Comparison of ENCODE assay signal across 13 mouse cellular contexts in genomic region chr13:54238585-54239323, GRCm38 (mm10). TPM values are rescaled to one million over a fixed set of nuclear protein-coding genes. Genes with fewer than 3 reads are reported as not detected.
DNase-seq lines count a peak whose midpoint lies in the region; ATAC-seq lines count a peak whose summit lies in the region.
"Had no signal": no experiment of that assay in that cellular context is flagged by ENCODE, and none has a peak within 500 bp of the region (broad histone marks: within the 10 kb centered on the region; RNA-seq: fewer than 3 reads in every experiment).

No protein-coding gene starts in this region.

- peak; percentile 39; the same call in 1 of the 2 replicates for ATAC-seq in embryonic facial prominence, embryonic 15.5 days (ENCODE audit: insufficient number of reproducible peaks, low FRiP score, low TSS enrichment, low read depth)
- ATAC-seq: activated CD4-positive, CD25-positive, alpha-beta regulatory T cell, adult 4 months had no signal

- H3K27ac ChIP-seq in embryonic facial prominence, embryonic 15.5 days (replicated peaks), result no peak overlapping the region
- H3K27ac ChIP-seq: embryonic facial prominence, embryonic 13.5 days; hindbrain, embryonic 15.5 days; liver, embryonic 13.5 days had no signal

- no peaks in the 10 kb centered on the region for H3K9me3 ChIP-seq in embryonic facial prominence, embryonic 15.5 days (replicated peaks)
- H3K9me3 ChIP-seq: embryonic facial prominence, embryonic 13.5 days; hindbrain, embryonic 15.5 days; liver, embryonic 13.5 days had no signal

- H3K4me1 ChIP-seq in embryonic facial prominence, embryonic 15.5 days, result peaks cover 5% of the 10 kb centered on the region; the same call in 1 of the 2 replicates
- H3K4me1 ChIP-seq: liver, embryonic 13.5 days had no signal

- no peaks in the 10 kb centered on the region for H3K36me3 ChIP-seq in embryonic facial prominence, embryonic 15.5 days
- H3K36me3 ChIP-seq: embryonic facial prominence, embryonic 13.5 days; hindbrain, embryonic 15.5 days; liver, embryonic 13.5 days had no signal

- H3K9ac ChIP-seq in embryonic facial prominence, embryonic 15.5 days, result no peak overlapping the region
- H3K9ac ChIP-seq: embryonic facial prominence, embryonic 13.5 days; hindbrain, embryonic 15.5 days; liver, embryonic 13.5 days had no signal

- DNase-seq in heart, adult 11 months, result peak; percentile 94
- no peak for DNase-seq in heart, postnatal 36 days
- DNase-seq in lung, postnatal 10 days, result peak; percentile 15
- DNase-seq in lung, postnatal 36 days, result no peak
- peak; percentile 11 to 41 for DNase-seq in kidney, postnatal 25 days
- DNase-seq in spleen, postnatal 4 days (ENCODE audit: low spot score in 2 of 2), result no peak
- no peak for DNase-seq in spleen, adult 18-20 months
- DNase-seq: cerebellum, adult 2 months; liver, embryonic 13.5 days had no signal

- 40% methylated on average over 14 of the region's 14 CpGs for WGBS in embryonic facial prominence, embryonic 15.5 days

- peaks cover 14% of the 10 kb centered on the region; the same call in 1 of the 2 replicates for H3K27me3 ChIP-seq in embryonic facial prominence, embryonic 15.5 days
- H3K27me3 ChIP-seq: hindbrain, embryonic 15.5 days; liver, embryonic 13.5 days had no signal

- intact Hi-C loops in heart, postnatal 36 days (cut with DNase I), result no loop called here

- no peak overlapping the region for H3K4me3 ChIP-seq in embryonic facial prominence, embryonic 15.5 days (replicated peaks)
- H3K4me3 ChIP-seq: embryonic facial prominence, embryonic 13.5 days; hindbrain, embryonic 15.5 days; liver, embryonic 13.5 days had no signal

- no peak overlapping the region for H3K4me2 ChIP-seq in embryonic facial prominence, embryonic 15.5 days (replicated peaks)
- H3K4me2 ChIP-seq: embryonic facial prominence, embryonic 13.5 days; hindbrain, embryonic 15.5 days; liver, embryonic 13.5 days had no signal

RNA-seq across cellular contexts. Expression of gene Hrh2, which starts 46.8 kb away (rescaled TPM):
- under 1 TPM; 0.39 to 0.43 TPM for total RNA-seq in heart, postnatal 36 days (2021)
- 0.09 and 0.12 TPM in 2 replicates for polyA plus RNA-seq in embryonic facial prominence, embryonic 15.5 days (2015; fragmentation: Nextera tagmentation; extraction: Ambion mirVana)
- polyA plus RNA-seq: embryonic facial prominence, embryonic 13.5 days had no signal

Comparison
In these comparisons a context has a peak if more than half of its experiments do, and no peak if none do; other contexts are left out.
1. DNase-seq: peak in heart, adult 11 months (single experiment), lung, postnatal 10 days (single experiment) and kidney, postnatal 25 days (2 of 2); none in heart, postnatal 36 days (0 of 2), lung, postnatal 36 days (single experiment), spleen, postnatal 4 days (0 of 2) and spleen, adult 18-20 months (0 of 2).